Mouse (Mus musculus) small intestine, adult 2 months (tissue): ENCODE results near the gene Entpd8. TPM values are rescaled to one million over a fixed set of nuclear protein-coding genes. Genes with fewer than 3 reads are reported as not detected.

Experiments used
- H3K27ac ChIP-seq: fragments of 200-500 bp; 2 replicates; pipeline ENCODE4 v1.5.1; 2012; ENCODE audit warnings: low read depth, low read length, control low read depth, inconsistent platforms; ENCODE audit not compliant: insufficient read depth
- H3K27me3 ChIP-seq: fragments of 200-500 bp; 2 replicates; pipeline ENCODE4 v1.6.1; 2012; ENCODE audit warnings: mild to moderate bottlenecking, moderate library complexity, low read length, inconsistent platforms; ENCODE audit not compliant: control insufficient read depth, insufficient read depth
- H3K36me3 ChIP-seq: fragments of 200-500 bp; 2 replicates; pipeline ENCODE4 v1.6.1; 2012; ENCODE audit warnings: mild to moderate bottlenecking, low read length, control low read depth, inconsistent platforms; ENCODE audit not compliant: control insufficient read depth, insufficient read depth
- H3K4me1 ChIP-seq: fragments of 200-500 bp; 2 replicates; pipeline ENCODE4 v1.6.1; 2012; ENCODE audit warnings: low read length, inconsistent platforms, mixed read lengths; ENCODE audit not compliant: control insufficient read depth, insufficient read depth, insufficient read length
- H3K4me3 ChIP-seq: fragments of 200-500 bp; 2 replicates; pipeline ENCODE4 v1.5.1; 2012; ENCODE audit warnings: low read depth, mild to moderate bottlenecking, control low read depth, inconsistent platforms, low read length, moderate library complexity
- CTCF ChIP-seq: fragments of 200-500 bp; IDR thresholded peaks from 2 replicates; pipeline ENCODE4 v1.5.1; 2012; ENCODE audit warnings: low read depth, mild to moderate bottlenecking, control low read depth, inconsistent platforms, low read length, moderate library complexity, mixed read lengths; ENCODE audit not compliant: insufficient replicate concordance, insufficient read length; ENCODE audit errors: extremely low read depth
- POLR2A ChIP-seq: fragments of 200-500 bp; IDR thresholded peaks from 2 replicates; pipeline ENCODE4 v1.6.1; 2012; ENCODE audit warnings: low read depth, mild to moderate bottlenecking, control low read depth, inconsistent platforms, low read length, moderate library complexity
- WGBS: fragments of 180-500 bp; shearing (Covaris S2); methylation state at CpG from one replicate; pipeline ENCODE4 v1.1.7; 2018; 5-methylcytosine and 5-hydroxymethylcytosine counted together
- polyA plus RNA-seq: library from polyadenylated mRNA; depleted of rRNA; stranded (reverse); fragments of >200 nt; gene quantifications from 2 replicates; pipeline ENCODE4 v1.2.3, GENCODE M21; 2012; rRNA removed

The Entpd8 gene
- 149 and 281 TPM in 2 replicates for polyA plus RNA-seq

- peak within 1 kb of the TSS; percentile 69 for H3K4me3 ChIP-seq
- no peaks in the 10 kb centered on the region for H3K27me3 ChIP-seq
- TF ChIP-seq CTCF (no peak), POLR2A (peak; percentile 61; the same call in 1 of the 2 replicates)
- H3K36me3 ChIP-seq, result peaks cover 21% of the 10 kb centered on the region
- peaks cover 32% of the 10 kb centered on the region for H3K4me1 ChIP-seq
- H3K27ac ChIP-seq, result peak within 1 kb of the TSS; percentile 99
- 23% methylated on average over 5 of the region's 5 CpGs for WGBS
Observed at GRCm38 (mm10) chr2:25080076-25080475, at the start of gene Entpd8. Gene Entpd8, plus strand, starts transcription at chr2:25080304.

GRCm38 (mm10) chr2:25034994-25035393 lies 45.1 kb upstream of the Entpd8 start:
- 85% methylated on average over 4 of the region's 4 CpGs for WGBS
- Histone ChIP-seq H3K27me3 (no peaks in the 10 kb centered on the region), H3K27ac (peak overlapping the region; percentile 30; the same call in 1 of the 2 replicates), H3K36me3 (0 out of 2 replicates have a peak, but pooled peaks cover 3% of the 10 kb centered on the region), H3K4me1 (peaks cover 2% of the 10 kb centered on the region; the same call in 1 of the 2 replicates), H3K4me3 (no peak overlapping the region)
- no peak for TF ChIP-seq CTCF
- TF ChIP-seq POLR2A, result no peak

- H3K36me3 ChIP-seq, result peaks cover 2% of the 10 kb centered on the region; the same call in 1 of the 2 replicates
- 87% methylated on average over 5 of the region's 5 CpGs for WGBS
- no peak overlapping the region for H3K27ac ChIP-seq
- no peaks in the 10 kb centered on the region for H3K27me3 ChIP-seq
- H3K4me1 ChIP-seq, result peaks cover 2% of the 10 kb centered on the region; the same call in 1 of the 2 replicates
- H3K4me3 ChIP-seq, result no peak overlapping the region
- TF ChIP-seq POLR2A (no peak), CTCF (no peak)
Observed at GRCm38 (mm10) chr2:25040089-25040488, 40.0 kb upstream of the Entpd8 start.

GRCm38 (mm10) chr2:25050921-25051320 lies 29.2 kb upstream of the Entpd8 start:
- no peak overlapping the region for H3K27ac ChIP-seq
- H3K27me3 ChIP-seq, result no peaks in the 10 kb centered on the region
- no peak overlapping the region for H3K4me3 ChIP-seq
- peaks cover 5% of the 10 kb centered on the region; the same call in 1 of the 2 replicates for H3K4me1 ChIP-seq
- TF ChIP-seq POLR2A (no peak), CTCF (no peak)
- H3K36me3 ChIP-seq, result peaks cover 2% of the 10 kb centered on the region; the same call in 1 of the 2 replicates
- WGBS, result 87% methylated on average over 7 of the region's 7 CpGs

GRCm38 (mm10) chr2:25051450-25051849 lies 28.7 kb upstream of the Entpd8 start:
- H3K27ac ChIP-seq, result no peak overlapping the region
- WGBS, result 79% methylated on average over 8 of the region's 8 CpGs
- peaks cover 5% of the 10 kb centered on the region; the same call in 1 of the 2 replicates for H3K4me1 ChIP-seq

GRCm38 (mm10) chr2:25053101-25053500 lies 27.0 kb upstream of the Entpd8 start:
- Histone ChIP-seq H3K4me1 (peaks cover 5% of the 10 kb centered on the region; the same call in 1 of the 2 replicates), H3K36me3 (peaks cover 2% of the 10 kb centered on the region; the same call in 1 of the 2 replicates), H3K4me3 (no peak overlapping the region), H3K27me3 (no peaks in the 10 kb centered on the region), H3K27ac (no peak overlapping the region)
- TF ChIP-seq CTCF, result no peak
- no peak for TF ChIP-seq POLR2A
- 93% methylated on average over 6 of the region's 6 CpGs for WGBS

More at GRCm38 (mm10) chr2:25051450-25051849, 28.7 kb upstream of the Entpd8 start:
- no peak overlapping the region for H3K4me3 ChIP-seq
- peaks cover 2% of the 10 kb centered on the region; the same call in 1 of the 2 replicates for H3K36me3 ChIP-seq
- H3K27me3 ChIP-seq, result no peaks in the 10 kb centered on the region
- TF ChIP-seq CTCF (no peak), POLR2A (no peak)

GRCm38 (mm10) chr2:25054221-25055067 lies 25.7 kb upstream of the Entpd8 start, which contains the start of gene Nsmf:
Gene Nsmf, plus strand, starts transcription at chr2:25054355.
- Histone ChIP-seq H3K4me1 (peaks cover 5% of the 10 kb centered on the region; the same call in 1 of the 2 replicates), H3K4me3 (peak within 1 kb of the TSS; percentile 71), H3K27me3 (no peaks in the 10 kb centered on the region), H3K36me3 (peaks cover 2% of the 10 kb centered on the region; the same call in 1 of the 2 replicates), H3K27ac (no peak within 1 kb of the TSS)
- WGBS, result 2% methylated on average over 47 of the region's 47 CpGs
- TF ChIP-seq CTCF (no peak), POLR2A (peak; percentile 59)
